Mouse (Mus musculus): ENCODE measurements around the gene Gemin5.

DNA sequence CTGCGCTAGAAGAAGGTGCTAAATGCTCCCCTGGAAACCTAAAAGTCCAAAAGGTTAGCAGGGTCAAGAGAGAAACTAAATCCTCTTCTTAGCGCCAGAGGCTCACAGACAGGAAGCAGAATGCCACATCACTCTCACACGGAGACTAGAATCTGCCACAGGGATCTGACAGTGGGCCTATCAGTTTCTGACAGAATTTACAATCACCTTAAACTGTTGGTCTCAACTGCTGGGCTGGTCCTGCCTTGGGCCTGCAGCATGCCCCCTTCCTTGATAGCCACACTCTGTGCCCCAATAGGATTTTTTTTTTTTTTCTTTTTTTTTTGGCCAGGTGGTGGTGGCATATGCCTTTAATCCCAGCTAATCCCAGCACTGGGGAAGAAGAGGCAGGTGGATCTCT lies 11.5 kb downstream of the Gemin5 start:
- TF ChIP-seq POLR2A (IDR thresholded peaks at IDR 0.05; ENCODE audit: insufficient read length, low read depth): no peak
- no peak for TF ChIP-seq USF1 (IDR thresholded peaks at IDR 0.05; ENCODE audit: low read depth)
- TF ChIP-seq POLR2AphosphoS2 (IDR thresholded peaks at IDR 0.05; ENCODE audit: insufficient read length, low read depth): no peak
- TF ChIP-seq TCF12 (IDR thresholded peaks at IDR 0.05; ENCODE audit: insufficient read depth, poor library complexity, severe bottlenecking): no peak
- TF ChIP-seq E2F4 (IDR thresholded peaks at IDR 0.05; ENCODE audit: insufficient read depth): no peak
- no peak for TF ChIP-seq TCF3 (IDR thresholded peaks at IDR 0.05; ENCODE audit: insufficient read length, low read depth)
- no peak for TF ChIP-seq CEBPB (IDR thresholded peaks at IDR 0.05; ENCODE audit: insufficient read depth, poor library complexity, severe bottlenecking)
- TF ChIP-seq MAX (IDR thresholded peaks at IDR 0.05; ENCODE audit: low read depth): no peak
